Mouse (Mus musculus) heart, adult 18-20 months (tissue): ENCODE results near the gene Adgrf5. TPM values are rescaled to one million over a fixed set of nuclear protein-coding genes. Genes with fewer than 3 reads are reported as not detected.
"Not testable (repeated sequence)": the region's sequence is repeated elsewhere in the genome, so short reads cannot be mapped to it uniquely, and the experiment has no call there.

ENCODE experiments used
- DNase-seq, 2 experiments: peaks; one replicate each; pipeline ENCODE4 v3.0.0; 2021 to 2022; ENCODE audit warnings: mixed read lengths in 1 of 2
- total RNA-seq, 2 experiments: library from RNA; stranded (reverse); gene quantifications; 2 replicates each; pipeline ENCODE4 v1.2.3; 2021

Gene Adgrf5
- total RNA-seq, 2 experiments from 2014 or later: 168 to 185 TPM

DNA sequence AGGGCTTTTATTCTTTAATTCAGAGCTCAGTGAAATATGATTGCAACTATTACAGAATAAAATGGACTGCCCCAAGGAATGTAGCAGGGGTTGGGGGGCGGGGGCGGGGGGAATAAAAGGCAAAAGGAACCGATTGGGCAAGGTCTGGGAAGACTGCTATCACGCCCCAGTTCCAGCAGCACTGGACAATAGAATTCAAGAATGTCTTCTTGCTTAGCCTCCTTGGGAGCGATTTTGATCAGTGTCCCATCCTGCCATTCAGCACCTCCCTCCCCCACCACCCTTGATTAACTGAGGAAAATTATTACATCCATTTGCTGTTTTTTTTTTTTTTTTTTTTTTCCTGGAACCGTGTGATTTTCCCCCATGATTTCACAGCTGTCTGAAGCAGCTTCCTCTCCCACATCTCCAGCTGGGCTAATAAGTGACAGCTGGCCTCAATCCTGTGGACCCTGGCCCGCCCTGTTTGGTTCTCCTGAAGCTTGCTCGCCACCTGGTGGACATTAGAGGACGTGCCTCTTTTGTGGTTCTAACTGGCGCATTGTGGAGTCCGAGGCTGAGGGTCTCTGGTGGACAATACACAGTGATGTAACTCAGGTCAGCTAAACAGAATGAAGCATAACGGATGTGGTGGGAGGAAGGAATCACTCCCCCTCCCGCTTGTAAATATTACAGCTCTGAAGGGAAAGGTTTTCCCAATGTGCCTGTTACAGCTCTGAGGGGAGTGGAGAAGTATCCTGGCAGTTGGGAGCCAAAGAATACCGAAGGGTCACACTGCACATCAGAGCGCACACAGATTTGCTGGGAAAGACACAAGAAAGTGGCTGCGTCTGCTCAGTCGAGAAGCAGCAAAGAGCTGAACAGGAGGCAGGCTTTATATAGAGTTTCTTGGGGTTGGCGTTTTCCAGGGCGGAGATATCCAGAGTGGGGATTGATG is 100.3 kb downstream of the Adgrf5 start:
- DNase-seq: peak; percentile 78 to 87

DNA sequence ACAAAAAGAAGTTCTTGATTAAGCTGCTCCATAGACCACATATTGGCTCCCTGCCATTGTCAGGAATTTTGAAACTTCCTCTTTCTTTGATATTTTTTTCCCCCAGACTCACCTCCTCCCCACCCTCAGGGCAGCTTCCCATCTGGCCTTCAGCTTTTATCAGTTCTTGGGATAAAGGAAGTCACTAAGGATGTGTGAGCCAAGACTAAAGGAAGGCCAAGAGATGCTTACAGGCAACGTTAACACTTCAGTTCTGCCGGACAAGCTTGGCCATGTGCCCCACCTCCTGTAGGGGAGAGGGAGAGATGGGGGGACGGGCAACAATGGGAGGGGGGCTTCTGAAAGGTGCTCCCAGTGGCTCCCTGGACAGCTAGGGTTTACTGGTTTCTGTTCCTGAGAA is 109.8 kb downstream of the Adgrf5 start:
- peak in 1 of 2 experiments; percentile 37 for DNase-seq

DNA sequence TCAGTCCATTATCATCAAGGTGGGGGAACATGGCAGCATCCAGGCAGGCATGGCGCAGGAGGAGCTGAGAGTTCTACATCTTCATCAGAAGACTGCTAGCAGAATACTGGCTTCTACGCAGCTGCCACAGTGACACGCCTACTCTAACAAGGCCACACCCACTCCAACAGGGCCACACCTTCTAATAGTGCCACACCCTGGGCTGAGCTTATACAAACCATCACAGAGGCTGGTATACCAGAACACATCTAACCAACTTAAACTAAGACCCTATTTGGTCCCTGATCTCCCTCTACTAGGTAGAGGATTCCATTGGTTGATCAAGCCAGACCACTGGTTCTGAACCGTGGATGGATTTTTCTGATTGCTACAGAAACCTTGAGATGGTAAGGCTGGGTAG is 112.3 kb downstream of the Adgrf5 start:
- no peak for DNase-seq

DNA sequence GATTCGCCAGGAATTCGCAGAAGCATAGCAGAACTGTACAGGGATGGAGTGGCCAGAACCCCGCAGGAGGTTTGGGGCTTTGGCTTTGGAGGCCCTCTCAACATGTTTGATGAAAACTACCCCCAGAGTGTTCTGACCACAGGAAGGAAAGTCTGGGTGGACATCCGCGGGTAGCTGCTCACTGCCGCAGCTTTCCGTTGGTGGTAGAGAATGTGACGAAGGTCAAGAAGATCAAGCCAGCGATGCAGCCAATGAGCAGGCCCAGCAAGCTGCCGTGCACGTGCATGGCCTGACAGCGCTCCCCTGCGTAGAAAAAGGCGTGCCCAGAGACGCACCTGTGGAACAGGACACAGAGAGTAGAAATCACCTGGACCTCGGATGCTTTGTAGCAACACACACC is 114.5 kb downstream of the Adgrf5 start:
- DNase-seq: no peak

DNA sequence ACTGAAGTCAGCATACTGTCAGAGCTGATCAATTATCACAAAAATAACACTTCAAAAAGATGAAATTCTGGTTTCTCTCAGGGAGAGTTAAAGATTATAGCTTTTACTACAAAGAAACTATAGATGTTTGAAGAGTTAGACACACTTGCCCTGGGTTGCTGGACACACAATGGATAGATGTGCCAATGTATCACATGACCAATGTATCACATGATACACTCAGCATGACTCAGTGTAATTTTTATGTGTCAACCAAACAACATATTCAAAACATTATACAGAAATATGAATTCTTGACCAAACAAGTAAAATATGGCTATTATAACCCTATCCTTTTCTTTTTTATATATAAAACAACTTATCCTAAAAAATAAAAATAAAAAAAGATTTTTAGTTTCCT is 117.4 kb downstream of the Adgrf5 start:
- DNase-seq: no peak

DNA sequence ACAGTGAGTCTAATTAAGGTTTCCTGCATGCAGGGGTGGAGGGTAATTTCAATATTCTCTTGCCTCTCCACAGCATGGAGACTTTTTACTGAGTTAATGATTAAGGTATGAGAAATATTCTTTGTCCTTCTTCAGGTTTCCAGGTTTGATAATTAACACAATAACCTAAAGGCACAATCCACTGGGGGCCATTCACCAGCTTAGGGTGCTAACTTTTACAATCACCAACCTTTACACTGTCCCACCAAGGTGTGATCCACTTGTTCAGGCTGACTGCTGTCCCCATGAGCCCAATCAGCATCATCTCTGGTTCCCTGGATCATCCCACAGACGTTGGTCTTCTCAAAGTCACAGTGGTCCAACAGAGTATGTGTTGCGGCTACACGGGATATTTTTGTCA is 125.7 kb downstream of the Adgrf5 start:
- DNase-seq: no peak

DNA sequence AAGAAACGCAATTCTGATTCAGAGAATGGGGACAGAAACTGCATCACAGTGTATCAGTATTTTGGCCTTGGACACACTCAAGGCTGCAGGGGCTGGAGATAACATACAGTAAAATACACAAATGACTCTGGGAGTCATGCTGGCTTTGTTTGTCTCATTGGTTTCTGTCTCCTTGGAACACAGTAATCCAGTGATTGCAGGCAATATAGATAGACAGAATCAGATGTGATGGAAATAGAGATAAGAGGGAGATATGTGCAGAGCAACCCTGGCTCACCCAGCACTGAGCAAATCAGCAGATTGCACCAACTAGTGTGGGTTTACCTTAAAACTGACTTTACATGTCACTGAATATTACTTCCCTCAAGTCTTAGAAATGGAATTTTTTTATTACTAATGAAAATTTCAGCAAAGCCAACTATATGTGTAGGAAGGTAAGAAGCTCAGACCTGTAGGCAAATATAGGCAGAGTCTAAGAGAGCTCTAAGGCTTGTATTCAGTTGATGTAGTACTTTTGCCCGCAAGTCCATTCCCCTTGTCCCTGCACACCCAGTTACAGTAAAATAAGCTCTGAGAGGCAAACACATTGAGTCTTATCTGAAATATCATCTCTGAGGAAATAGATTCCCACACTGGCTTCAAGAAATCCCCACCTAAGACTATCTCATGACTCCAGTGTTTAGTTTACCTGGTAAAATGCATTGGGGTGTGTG is 128.3 kb downstream of the Adgrf5 start:
- no peak for DNase-seq

DNA sequence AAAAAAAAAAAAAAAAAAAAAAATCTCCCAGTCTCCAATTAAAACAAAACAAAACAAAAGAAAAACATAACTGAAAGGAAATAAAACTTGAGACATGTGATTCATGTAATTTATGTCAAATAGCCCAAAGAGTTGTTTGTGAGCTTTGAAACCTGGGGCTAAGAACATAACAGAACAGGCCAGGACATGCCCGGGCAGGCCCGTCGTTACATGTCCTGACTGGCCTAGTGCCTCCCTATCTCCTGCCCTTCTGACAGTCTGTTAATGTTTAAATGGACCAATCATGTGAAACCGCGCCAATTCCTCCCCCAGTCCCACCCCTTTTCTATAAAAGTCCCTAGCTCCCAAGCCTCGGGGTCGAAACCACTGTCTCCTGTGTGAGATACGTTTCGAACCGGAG is 130.1 kb downstream of the Adgrf5 start:
- not testable (repeated sequence) for DNase-seq

- DNase-seq: no peak
These were observed 135.3 kb downstream of the Adgrf5 start for GRCm38 (mm10) chr17:43495502-43495901.

GRCm38 (mm10) chr17:43497521-43497920 is 137.3 kb downstream of the Adgrf5 start:
- no peak for DNase-seq

DNA sequence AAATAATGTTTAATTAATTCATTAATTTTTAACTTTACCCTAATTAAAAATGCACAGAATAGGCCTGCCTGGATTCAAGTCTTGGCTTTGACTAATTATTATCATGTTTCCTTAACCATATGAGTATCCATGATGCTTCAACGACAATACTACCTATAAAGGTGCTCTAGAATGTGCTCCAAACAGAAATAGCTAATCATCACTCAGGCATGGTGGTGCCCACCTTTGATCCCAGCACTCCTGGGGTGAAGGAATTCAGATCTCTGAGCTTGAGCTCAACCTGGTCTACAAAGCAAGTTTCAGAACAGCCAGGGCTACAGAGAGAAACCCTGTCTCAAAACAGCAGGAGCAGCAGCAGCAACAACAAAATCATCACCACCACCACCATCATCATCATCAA is 140.3 kb downstream of the Adgrf5 start:
- no peak for DNase-seq

DNA sequence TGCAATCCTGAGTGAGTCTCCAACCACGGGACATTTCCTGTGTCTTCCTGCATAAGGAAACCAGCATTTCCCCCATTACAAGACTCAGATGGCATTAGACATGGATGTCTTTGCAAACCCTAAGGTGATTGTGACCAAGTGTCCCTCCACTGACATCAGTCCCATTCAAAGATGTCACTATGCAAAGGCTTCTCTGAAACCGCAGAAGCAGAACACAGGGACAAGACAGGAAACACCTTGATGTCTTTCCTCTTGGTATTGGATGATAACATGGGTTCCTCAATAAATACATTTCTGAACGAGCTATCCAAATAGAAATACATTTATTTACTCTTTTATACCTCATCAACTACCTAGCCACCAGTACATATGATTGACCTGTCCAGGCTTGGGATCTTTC is 141.0 kb downstream of the Adgrf5 start:
- no peak for DNase-seq

DNA sequence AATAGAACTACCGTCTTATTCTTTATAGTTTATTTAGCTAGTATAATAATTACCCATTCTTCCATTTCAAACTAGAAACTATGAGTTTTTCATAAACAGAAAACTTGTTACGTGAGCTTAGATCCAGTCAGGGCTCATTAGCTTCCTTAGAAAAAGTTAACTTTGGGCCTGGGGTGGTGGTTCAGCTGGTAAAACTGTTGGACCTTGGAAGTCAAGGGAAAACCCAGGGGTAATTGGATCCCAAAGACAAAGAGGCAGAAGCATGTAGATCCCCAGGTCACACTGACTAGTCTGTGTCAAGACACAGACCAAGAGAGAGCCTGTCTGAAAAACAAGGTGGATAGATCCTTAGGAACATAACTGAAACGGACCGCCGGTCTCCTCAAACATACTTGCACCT is 141.4 kb downstream of the Adgrf5 start:
- DNase-seq: no peak

DNA sequence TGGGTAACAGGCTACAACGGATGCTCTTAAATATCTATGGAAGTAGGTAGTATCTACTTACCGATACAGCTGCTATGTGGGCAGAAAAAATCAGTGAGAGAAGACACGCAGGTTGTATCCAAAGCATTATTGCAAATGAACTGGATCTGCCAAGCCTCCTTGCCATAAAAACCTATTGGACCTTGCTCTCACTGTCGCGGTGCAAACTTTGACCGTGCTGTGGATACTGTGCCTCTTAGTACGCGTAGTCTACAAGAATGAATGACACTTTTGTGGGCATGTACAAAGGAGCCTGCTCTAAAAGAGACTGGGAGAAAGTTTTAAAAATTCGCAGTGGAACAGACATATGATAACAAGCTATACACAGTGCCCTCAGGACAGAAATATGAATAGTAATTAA is 142.3 kb downstream of the Adgrf5 start, which contains the start of gene Mep1a:
Gene Mep1a, minus strand, starts transcription at position 221 of the 400 bp plus-strand sequence.
- DNase-seq: no peak

DNA sequence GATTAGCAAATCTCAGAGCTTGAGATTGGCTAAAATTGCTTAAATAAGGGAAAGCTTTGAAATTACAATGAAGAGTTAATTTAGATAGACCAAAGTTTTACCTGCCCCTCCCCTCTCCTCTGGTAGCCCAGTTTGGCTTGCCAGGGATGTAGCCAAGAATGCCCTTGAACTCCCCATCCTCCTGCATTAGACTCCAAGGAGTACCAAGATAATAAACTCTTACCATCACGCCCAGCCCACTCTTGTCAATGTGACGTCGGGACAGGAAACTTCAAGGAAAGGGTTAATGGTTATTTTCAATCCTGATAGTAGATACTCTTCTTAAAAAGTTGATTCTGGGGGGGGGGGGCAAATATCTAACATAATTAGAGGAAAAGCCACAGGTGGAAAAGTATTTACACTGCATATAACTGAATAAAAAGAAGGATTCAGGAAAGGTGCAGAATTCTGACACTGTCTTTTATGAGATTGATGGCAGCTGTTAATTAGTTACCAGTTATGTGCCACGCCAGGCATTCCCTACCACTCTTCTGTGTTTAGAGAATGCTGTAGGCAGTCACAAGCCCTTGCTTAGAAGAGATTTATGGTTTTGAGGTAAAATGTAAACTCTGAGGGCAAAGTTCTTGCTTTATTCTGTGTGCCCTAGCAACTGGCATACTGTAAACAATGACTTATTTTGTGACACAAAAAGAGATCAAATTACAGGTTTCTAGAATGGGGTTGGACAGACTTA is 143.8 kb downstream of the Adgrf5 start:
- DNase-seq: no peak

DNA sequence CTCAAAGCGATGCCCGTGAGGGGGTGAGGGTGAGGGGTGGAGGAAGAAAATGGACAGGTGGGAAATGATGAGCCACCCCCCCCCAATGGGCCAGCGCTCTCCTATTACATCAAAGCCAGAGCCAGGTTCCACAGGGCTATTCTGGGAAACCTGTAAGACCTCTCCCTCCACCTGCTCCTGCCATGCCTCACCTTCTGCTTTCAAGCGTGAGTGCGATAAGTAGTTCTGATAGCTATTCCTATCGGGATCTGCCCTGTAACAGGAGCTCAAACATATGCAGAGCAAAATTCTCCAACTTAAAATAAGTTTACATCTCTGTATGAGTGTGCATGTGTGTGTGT is 144.3 kb downstream of the Adgrf5 start:
- no peak for DNase-seq

Other genes with a start within 250 kb of the Adgrf5 start
- gene Adgrf1, start 90.1 kb upstream of the Adgrf5 start, total RNA-seq: not detected
- not detected for gene Mep1a, start 142.4 kb downstream of the Adgrf5 start, total RNA-seq
- under 1 TPM in 1 of 2 experiments, not detected in 1; 0.21 TPM for gene Ankrd66, start 183.2 kb downstream of the Adgrf5 start, total RNA-seq
- gene Pla2g7, start 207.6 kb downstream of the Adgrf5 start, total RNA-seq: 1 to 10 TPM; 4.3 to 8.0 TPM